Mouse (Mus musculus) bone marrow macrophage, adult 2 months (primary cell): ENCODE measurements around the gene Pou6f2. TPM values are rescaled to one million over a fixed set of nuclear protein-coding genes. Genes with fewer than 3 reads are reported as not detected.

Experiments
- H3K27ac ChIP-seq: 2 replicates; pipeline ENCODE4 v1.5.1; 2012; ENCODE audit warnings: low read depth, low read length; ENCODE audit not compliant: insufficient read depth
- H3K4me1 ChIP-seq: 2 replicates; pipeline ENCODE4 v1.6.1; 2012; ENCODE audit warnings: low read length; ENCODE audit not compliant: control insufficient read depth, insufficient read depth
- H3K4me3 ChIP-seq: 2 replicates; pipeline ENCODE4 v1.5.1; 2012; ENCODE audit warnings: mild to moderate bottlenecking, low read length, moderate library complexity; ENCODE audit not compliant: insufficient read depth
- CTCF ChIP-seq: IDR thresholded peaks from 2 replicates; pipeline ENCODE4 v1.5.1; 2012; ENCODE audit warnings: low read depth, mild to moderate bottlenecking, low read length, moderate library complexity
- POLR2A ChIP-seq: IDR thresholded peaks from 2 replicates; pipeline ENCODE4 v1.6.1; 2012; ENCODE audit warnings: mild to moderate bottlenecking, low read depth, low read length, borderline replicate concordance
- polyA plus RNA-seq: library from polyadenylated mRNA; stranded (reverse); fragments of >200 nt; gene quantifications from 2 replicates; pipeline ENCODE4 v1.2.4, GENCODE M21; 2012; ENCODE audit not compliant: missing spikeins, insufficient read depth, insufficient read length

Gene Pou6f2
- polyA plus RNA-seq, 1 experiment = not detected

DNA sequence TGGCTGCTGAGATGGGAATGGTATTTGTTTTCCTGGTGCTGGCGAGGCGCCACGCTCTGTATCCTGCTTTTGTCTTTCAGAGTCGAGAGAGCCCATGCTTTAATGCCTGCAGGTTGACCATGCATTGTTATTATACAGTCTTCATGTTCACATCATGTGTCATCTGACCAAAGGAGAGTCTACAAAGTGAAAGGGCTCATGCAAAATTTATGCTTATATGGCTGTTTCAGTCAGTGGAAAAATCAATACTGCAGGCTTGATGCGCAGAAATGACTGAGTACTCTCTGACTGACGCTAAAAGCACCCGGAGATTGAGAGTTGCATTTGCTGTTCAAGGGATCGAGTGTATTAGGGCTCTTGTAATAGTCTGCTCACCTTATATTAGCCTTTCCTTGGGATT is 74.1 kb downstream of the Pou6f2 start:
- no peak overlapping the region for H3K4me3 ChIP-seq
- H3K4me1 ChIP-seq = no peaks in the 10 kb centered on the region
- no peak overlapping the region for H3K27ac ChIP-seq
- TF ChIP-seq POLR2A (no peak), CTCF (no peak)

DNA sequence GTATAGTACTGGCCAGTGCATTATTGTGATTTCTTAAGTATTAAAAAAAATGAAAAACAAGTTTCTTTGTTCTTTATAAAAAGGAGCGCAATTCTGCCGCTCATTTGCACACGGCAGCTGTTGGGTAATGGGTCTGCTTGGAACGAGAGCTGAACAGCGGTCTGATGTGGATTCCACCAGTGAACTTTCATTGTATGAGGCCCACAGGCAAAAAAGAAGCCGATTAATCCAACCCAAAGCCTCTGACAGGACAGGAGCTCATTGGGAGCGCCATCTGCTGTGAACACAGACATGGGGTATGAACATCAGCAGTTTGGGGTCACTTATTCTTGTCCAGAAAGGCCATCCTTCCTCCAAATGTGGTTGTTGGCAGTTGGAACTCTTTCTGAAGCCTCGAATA is 84.9 kb downstream of the Pou6f2 start:
- H3K27ac ChIP-seq = no peak overlapping the region
- TF ChIP-seq CTCF (no peak), POLR2A (no peak)
- H3K4me3 ChIP-seq = no peak overlapping the region
- H3K4me1 ChIP-seq = no peaks in the 10 kb centered on the region

DNA sequence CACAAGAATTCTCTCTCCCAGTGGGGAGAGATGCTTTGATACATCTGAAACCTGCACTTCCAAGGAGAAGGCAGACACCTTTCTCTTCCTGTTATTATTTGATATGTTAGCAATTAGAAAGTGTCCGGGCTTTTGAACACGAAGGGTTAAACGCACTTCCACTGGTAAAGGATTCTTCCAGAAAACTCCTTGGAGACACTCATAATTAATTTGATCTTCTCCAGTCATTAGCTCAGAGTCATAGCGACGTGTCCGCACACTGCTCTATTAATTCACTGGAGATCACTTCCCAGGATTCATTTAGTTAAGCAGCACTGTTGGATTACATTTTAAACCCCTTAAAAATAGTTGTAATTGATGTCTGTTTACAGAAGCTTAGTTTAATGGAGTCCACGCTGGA is 88.5 kb downstream of the Pou6f2 start:
- TF ChIP-seq CTCF = no peak
- TF ChIP-seq POLR2A = no peak
- H3K4me1 ChIP-seq = no peaks in the 10 kb centered on the region
- H3K4me3 ChIP-seq = no peak overlapping the region
- H3K27ac ChIP-seq = no peak overlapping the region

- TF ChIP-seq POLR2A = no peak
- no peak for TF ChIP-seq CTCF
Observed at GRCm38 (mm10) chr13:18306506-18307145, 90.9 kb downstream of the Pou6f2 start.

GRCm38 (mm10) chr13:18299966-18300365 is 97.5 kb downstream of the Pou6f2 start:
- no peak for TF ChIP-seq CTCF
- TF ChIP-seq POLR2A = no peak
- no peak overlapping the region for H3K27ac ChIP-seq
- no peak overlapping the region for H3K4me3 ChIP-seq
- H3K4me1 ChIP-seq = no peaks in the 10 kb centered on the region

More at GRCm38 (mm10) chr13:18306506-18307145, 90.9 kb downstream of the Pou6f2 start:
- Histone ChIP-seq H3K4me3 (no peak overlapping the region), H3K4me1 (no peaks in the 10 kb centered on the region), H3K27ac (no peak overlapping the region)

DNA sequence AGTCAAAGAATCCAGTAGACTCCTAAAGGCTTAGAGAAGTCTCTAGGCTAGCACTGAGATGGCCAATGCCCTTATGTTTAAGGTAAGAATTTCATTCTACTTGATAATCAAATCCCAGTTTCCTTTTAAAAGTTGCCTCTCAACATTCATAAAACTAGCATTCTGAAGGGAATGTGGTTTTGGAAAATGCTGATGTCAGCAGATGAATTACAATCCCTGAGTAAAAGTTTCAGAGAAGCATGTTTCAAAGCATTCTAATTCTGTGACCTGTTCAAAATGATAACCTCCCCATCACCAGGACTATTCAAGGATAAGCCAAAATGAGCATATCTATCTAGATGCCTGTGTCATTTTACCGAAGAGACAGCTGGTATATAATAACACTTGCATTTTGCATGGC is 104.0 kb downstream of the Pou6f2 start:
- no peaks in the 10 kb centered on the region for H3K4me1 ChIP-seq
- H3K4me3 ChIP-seq = no peak overlapping the region
- H3K27ac ChIP-seq = no peak overlapping the region
- no peak for TF ChIP-seq POLR2A
- TF ChIP-seq CTCF = no peak

- no peaks in the 10 kb centered on the region for H3K4me1 ChIP-seq
- no peak for TF ChIP-seq POLR2A
- no peak for TF ChIP-seq CTCF
- no peak overlapping the region for H3K4me3 ChIP-seq
- H3K27ac ChIP-seq = no peak overlapping the region
Observed at GRCm38 (mm10) chr13:18290253-18290914, 107.1 kb downstream of the Pou6f2 start.

- TF ChIP-seq POLR2A = no peak
- TF ChIP-seq CTCF = no peak
- no peak overlapping the region for H3K4me3 ChIP-seq
- H3K27ac ChIP-seq = no peak overlapping the region
- H3K4me1 ChIP-seq = no peaks in the 10 kb centered on the region
Observed at GRCm38 (mm10) chr13:18287536-18287935, 110.0 kb downstream of the Pou6f2 start.

- TF ChIP-seq CTCF = no peak
- TF ChIP-seq POLR2A = no peak
- no peak overlapping the region for H3K27ac ChIP-seq
Observed at GRCm38 (mm10) chr13:18282361-18282982, 115.0 kb downstream of the Pou6f2 start.

DNA sequence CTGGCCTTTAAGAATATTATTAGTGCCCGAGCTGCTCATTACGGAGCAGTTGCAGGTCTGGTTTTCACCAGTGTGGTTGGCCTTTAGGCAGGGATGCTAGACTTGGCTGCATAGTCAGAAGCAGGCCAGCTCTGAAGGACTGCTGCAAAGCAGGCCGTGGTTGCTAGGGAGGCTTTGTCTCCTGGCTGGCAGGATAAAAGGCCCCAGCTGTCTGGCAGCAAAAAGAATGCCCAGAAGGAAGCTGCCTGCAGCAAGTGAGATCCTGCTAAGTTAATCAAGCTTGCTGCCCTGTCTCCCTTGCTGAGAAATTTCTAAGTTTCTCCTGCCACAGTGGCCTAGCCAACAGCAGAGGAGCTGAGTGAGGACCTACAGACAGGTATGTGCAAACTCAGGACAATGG is 116.4 kb downstream of the Pou6f2 start:
- Histone ChIP-seq H3K4me3 (no peak overlapping the region), H3K4me1 (no peaks in the 10 kb centered on the region), H3K27ac (no peak overlapping the region)
- TF ChIP-seq POLR2A = no peak
- TF ChIP-seq CTCF = no peak

More at GRCm38 (mm10) chr13:18282361-18282982, 115.0 kb downstream of the Pou6f2 start:
- no peak overlapping the region for H3K4me3 ChIP-seq
- H3K4me1 ChIP-seq = no peaks in the 10 kb centered on the region
